Mouse (Mus musculus) forebrain, embryonic 11.5 days (tissue): ENCODE measurements around the gene Osgep. TPM values are rescaled to one million over a fixed set of nuclear protein-coding genes. Genes with fewer than 3 reads are reported as not detected.
"Not testable (repeated sequence)": the region's sequence is repeated elsewhere in the genome, so short reads cannot be mapped to it uniquely, and the experiment has no call there.

Source experiments
- ATAC-seq: fragments of 200-750 bp; cut with Nextera tagmentation; replicated peaks from 2 replicates; pipeline ENCODE4 v1.8.0; 2017; ENCODE audit warnings: moderate TSS enrichment; ENCODE audit not compliant: low FRiP score
- DNase-seq: peaks from one replicate; pipeline ENCODE4 v3.0.0-alpha.2; 2017; ENCODE audit warnings: low spot score
- H3K27ac ChIP-seq: fragments of 300-500 bp; sonication (generic); 2 replicates; pipeline ENCODE4 v1.5.1; 2014; ENCODE audit warnings: low read depth, low read length
- H3K27me3 ChIP-seq: fragments of 300-500 bp; sonication (generic); 2 replicates; pipeline ENCODE4 v1.6.1; 2014; ENCODE audit warnings: mild to moderate bottlenecking, low read length, mixed read lengths; ENCODE audit not compliant: control insufficient read depth, insufficient read depth
- H3K36me3 ChIP-seq: fragments of 300-500 bp; sonication (generic); 2 replicates; pipeline ENCODE4 v1.6.1; 2014; ENCODE audit warnings: mild to moderate bottlenecking, low read length, moderate library complexity, mixed read lengths; ENCODE audit not compliant: control insufficient read depth, insufficient read depth
- H3K4me1 ChIP-seq: fragments of 300-500 bp; sonication (generic); replicated peaks from 2 replicates; pipeline ENCODE4 v1.6.1; 2014; ENCODE audit warnings: low read length, mixed read lengths; ENCODE audit not compliant: control insufficient read depth, insufficient read depth
- H3K4me2 ChIP-seq: fragments of 300-500 bp; sonication (generic); 2 replicates; pipeline ENCODE4 v1.6.1; 2014; ENCODE audit warnings: low read depth, mild to moderate bottlenecking, low read length, moderate library complexity, mixed read lengths; ENCODE audit not compliant: severe bottlenecking
- H3K4me3 ChIP-seq: fragments of 300-500 bp; sonication (generic); 2 replicates; pipeline ENCODE4 v1.5.1; 2014; ENCODE audit warnings: low read depth, low read length
- H3K9ac ChIP-seq: fragments of 300-500 bp; sonication (generic); 2 replicates; pipeline ENCODE4 v1.6.1; 2014; ENCODE audit warnings: low read length
- H3K9me3 ChIP-seq: fragments of 300-500 bp; sonication (generic); 2 replicates; pipeline ENCODE4 v1.6.1; 2016; ENCODE audit warnings: low read length, mixed read lengths; ENCODE audit not compliant: control insufficient read depth
- WGBS: fragments of 180-500 bp; shearing (Covaris S2); extraction: QIAGEN DNeasy Blood & Tissue Kit; methylation state at CpG from one replicate; pipeline ENCODE4 v1.1.7; 2014; 5-methylcytosine and 5-hydroxymethylcytosine counted together
- polyA plus RNA-seq: library from polyadenylated mRNA; unstranded; fragments of >200 nt; fragmentation: Nextera tagmentation; extraction: Ambion mirVana; gene quantifications from 2 replicates; pipeline ENCODE4 v1.2.1, GENCODE M21; 2014

Gene Osgep
- polyA plus RNA-seq, 1 experiment from 2014 or later, result 158 TPM

- no peaks in the 10 kb centered on the region for H3K4me1 ChIP-seq
- no peaks in the 10 kb centered on the region for H3K9me3 ChIP-seq
- peak overlapping the region; percentile 62 for H3K9ac ChIP-seq
- H3K27me3 ChIP-seq, result no peaks in the 10 kb centered on the region
- DNase-seq, result peak; percentile 80
- WGBS, result 3% methylated on average over 26 of the region's 26 CpGs
- H3K36me3 ChIP-seq, result no peaks in the 10 kb centered on the region
- ATAC-seq, result peak; percentile 92
- peak overlapping the region; percentile 57 for H3K4me2 ChIP-seq
- no peak overlapping the region for H3K27ac ChIP-seq
- peak overlapping the region; percentile 36 for H3K4me3 ChIP-seq
Observed at GRCm38 (mm10) chr14:50903973-50904827, 20.5 kb downstream of the Osgep start.

DNA sequence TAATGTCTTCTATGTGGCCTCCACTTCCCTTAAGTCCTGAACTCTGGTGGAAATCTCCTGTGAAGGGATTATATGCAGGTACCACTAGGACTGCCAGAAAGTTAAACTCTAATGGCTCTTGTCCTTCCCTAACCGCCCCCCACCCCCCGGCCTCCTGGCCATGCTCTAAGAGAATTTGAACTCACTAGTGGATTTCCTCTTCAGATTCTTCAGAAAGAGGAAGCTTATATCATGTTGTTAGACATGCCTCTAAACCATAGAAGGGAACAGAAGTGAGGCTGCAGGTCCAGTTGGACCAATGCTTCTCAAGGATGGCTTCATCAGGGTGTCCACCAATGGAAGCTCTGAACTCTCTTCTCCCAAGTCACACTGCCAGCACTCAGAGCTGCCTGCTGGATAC, 26.7 kb downstream of the Osgep start:
- H3K27me3 ChIP-seq, H3K4me1 ChIP-seq, H3K36me3 ChIP-seq, H3K4me3 ChIP-seq, H3K9me3 ChIP-seq, H3K4me2 ChIP-seq, H3K27ac ChIP-seq, DNase-seq, ATAC-seq, H3K9ac ChIP-seq: not testable (repeated sequence)
- 91% methylated on average over 2 of the region's 2 CpGs for WGBS

- Histone ChIP-seq H3K4me3 (peak within 1 kb of the TSS; percentile 34), H3K36me3 (no peaks in the 10 kb centered on the region), H3K27me3 (no peaks in the 10 kb centered on the region; the same call in 1 of the 2 replicates), H3K4me2 (peak within 1 kb of the TSS; percentile 68), H3K27ac (no peak within 1 kb of the TSS), H3K4me1 (0 out of 2 replicates have a peak, but pooled peaks cover 3% of the 10 kb centered on the region), H3K9me3 (no peaks in the 10 kb centered on the region), H3K9ac (peak within 1 kb of the TSS; percentile 6; the same call in 1 of the 2 replicates)
- WGBS, result 37% methylated on average over 7 of the region's 7 CpGs
- DNase-seq (no peak), ATAC-seq (no peak)
Observed at GRCm38 (mm10) chr14:50897374-50897765, 27.3 kb downstream of the Osgep start, which contains the start of gene Klhl33. Gene Klhl33, minus strand, starts transcription at chr14:50897507.

DNA sequence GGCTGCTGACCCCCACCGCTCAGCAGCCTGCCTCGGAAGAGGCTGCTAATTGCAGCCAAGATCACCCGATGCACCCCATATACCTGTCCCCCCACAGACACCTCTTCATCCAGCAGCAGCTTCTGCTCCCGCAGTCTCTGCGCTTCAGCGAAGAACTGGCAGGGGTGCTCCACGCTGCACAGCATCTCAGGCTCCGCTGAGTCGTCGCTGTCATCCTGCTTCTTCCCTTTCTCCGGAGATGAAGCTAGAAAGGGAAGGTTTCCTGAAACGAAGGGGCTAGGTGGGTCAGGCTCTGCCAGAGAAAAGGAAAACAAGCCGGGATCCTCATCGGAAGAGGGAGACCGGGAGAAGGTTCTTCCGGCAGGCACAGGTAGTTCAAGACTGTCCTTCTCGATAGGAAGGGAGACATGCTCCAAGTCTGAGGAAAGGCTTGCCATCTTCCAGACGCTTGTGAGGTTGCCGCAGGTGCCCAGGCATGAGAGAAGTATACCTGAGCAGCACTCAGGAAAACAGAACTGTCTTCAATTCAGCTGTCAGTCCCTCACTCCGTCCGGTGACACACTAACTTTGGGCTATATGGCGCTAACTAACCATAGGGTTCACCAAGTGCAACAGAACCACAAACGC, 27.8 kb downstream of the Osgep start:
- 15% methylated on average over 23 of the region's 23 CpGs for WGBS

GRCm38 (mm10) chr14:50895985-50896746, 28.5 kb downstream of the Osgep start:
- Histone ChIP-seq H3K27me3 (no peaks in the 10 kb centered on the region; the same call in 1 of the 2 replicates), H3K27ac (no peak overlapping the region)
- no peak for DNase-seq

More for the DNA sequence above, 27.8 kb downstream of the Osgep start:
- Histone ChIP-seq H3K27me3 (no peaks in the 10 kb centered on the region; the same call in 1 of the 2 replicates), H3K9me3 (no peaks in the 10 kb centered on the region), H3K36me3 (no peaks in the 10 kb centered on the region), H3K9ac (peak overlapping the region; percentile 6; the same call in 1 of the 2 replicates), H3K4me3 (peak overlapping the region; percentile 34), H3K4me2 (peak overlapping the region; percentile 68), H3K4me1 (0 out of 2 replicates have a peak, but pooled peaks cover 3% of the 10 kb centered on the region), H3K27ac (no peak overlapping the region)
- DNase-seq (no peak), ATAC-seq (no peak; the same call in 1 of the 2 replicates)

DNA sequence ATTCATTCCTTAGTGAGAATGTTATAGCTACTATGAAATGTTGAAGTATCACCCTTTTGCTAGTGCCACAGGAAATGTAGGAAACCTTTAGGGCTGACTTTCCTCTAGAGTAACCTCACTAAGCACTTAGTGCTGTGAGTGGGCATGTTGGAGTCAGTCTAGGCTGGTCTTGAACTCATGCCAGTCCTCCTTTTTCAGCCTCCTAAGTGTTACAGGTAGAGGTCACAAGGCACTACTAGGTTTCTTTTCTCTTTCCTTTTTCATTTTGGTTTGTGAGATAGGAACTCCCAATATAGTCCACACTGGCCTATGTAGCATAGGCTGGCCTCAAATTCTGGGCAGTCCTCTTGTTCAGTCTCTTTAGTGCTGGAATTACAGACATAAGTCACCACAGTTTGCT, 29.3 kb downstream of the Osgep start:
- no peaks in the 10 kb centered on the region; the same call in 1 of the 2 replicates for H3K27me3 ChIP-seq
- no peak for ATAC-seq

More at GRCm38 (mm10) chr14:50895985-50896746, 28.5 kb downstream of the Osgep start:
- Histone ChIP-seq H3K4me3 (peak overlapping the region; percentile 34), H3K9me3 (no peaks in the 10 kb centered on the region), H3K36me3 (no peaks in the 10 kb centered on the region), H3K4me1 (0 out of 2 replicates have a peak, but pooled peaks cover 3% of the 10 kb centered on the region), H3K4me2 (peak overlapping the region; percentile 68), H3K9ac (peak overlapping the region; percentile 6; the same call in 1 of the 2 replicates)
- WGBS, result 18% methylated on average over 19 of the region's 19 CpGs
- no peak; the same call in 1 of the 2 replicates for ATAC-seq

GRCm38 (mm10) chr14:50892541-50893459, 31.9 kb downstream of the Osgep start:
- no peaks in the 10 kb centered on the region; the same call in 1 of the 2 replicates for H3K27me3 ChIP-seq
- no peaks in the 10 kb centered on the region for H3K36me3 ChIP-seq
- no peak for DNase-seq
- H3K4me2 ChIP-seq, result no peak overlapping the region
- 0 out of 2 replicates have a peak, but pooled peaks cover 3% of the 10 kb centered on the region for H3K4me1 ChIP-seq
- no peak overlapping the region for H3K4me3 ChIP-seq
- H3K27ac ChIP-seq, result no peak overlapping the region
- H3K9ac ChIP-seq, result no peak overlapping the region
- ATAC-seq, result no peak
- WGBS, result 90% methylated on average over 22 of the region's 22 CpGs
- no peaks in the 10 kb centered on the region for H3K9me3 ChIP-seq

More for the DNA sequence above, 29.3 kb downstream of the Osgep start:
- Histone ChIP-seq H3K27ac (no peak overlapping the region), H3K4me3 (no peak overlapping the region), H3K36me3 (no peaks in the 10 kb centered on the region), H3K9ac (no peak overlapping the region), H3K4me2 (no peak overlapping the region), H3K4me1 (0 out of 2 replicates have a peak, but pooled peaks cover 3% of the 10 kb centered on the region), H3K9me3 (no peaks in the 10 kb centered on the region)
- DNase-seq, result no peak
